Mouse (Mus musculus) limb, embryonic 14.5 days (tissue): ENCODE measurements at regions not wholly inside any gene's neighbourhood (a gene's known extent, or its start where the extent isn't known, plus 50 kb on each side); places are given as distances from the start of the nearest gene placed in this dataset.

Experiments
- ATAC-seq: fragments of 200-750 bp; cut with Nextera tagmentation; 2 replicates; pipeline ENCODE4 v1.8.0; 2017; ENCODE audit warnings: low read depth, moderate number of reproducible peaks, moderate TSS enrichment; ENCODE audit not compliant: low FRiP score
- DNase-seq: peaks from one replicate; pipeline ENCODE4 v3.0.0-alpha.2; 2015; ENCODE audit warnings: low spot score
- H3K27ac ChIP-seq: fragments of 300-500 bp; sonication (generic); replicated peaks from 2 replicates; pipeline ENCODE4 v1.5.1; 2014; ENCODE audit warnings: low read depth, mild to moderate bottlenecking, low read length, moderate library complexity, mixed read lengths
- H3K27me3 ChIP-seq: fragments of 300-500 bp; sonication (generic); 2 replicates; pipeline ENCODE4 v1.6.1; 2014; ENCODE audit warnings: low read length, mixed read lengths; ENCODE audit not compliant: control insufficient read depth, insufficient read depth
- H3K36me3 ChIP-seq: fragments of 300-500 bp; sonication (generic); 2 replicates; pipeline ENCODE4 v1.6.1; 2014; ENCODE audit warnings: mild to moderate bottlenecking, low read length, moderate library complexity, mixed read lengths; ENCODE audit not compliant: control insufficient read depth, insufficient read depth
- H3K4me1 ChIP-seq: fragments of 300-500 bp; sonication (generic); 2 replicates; pipeline ENCODE4 v1.6.1; 2014; ENCODE audit warnings: antibody characterized with exemption, low read length, mixed read lengths; ENCODE audit not compliant: control insufficient read depth, insufficient read depth
- H3K4me2 ChIP-seq: fragments of 300-500 bp; sonication (generic); replicated peaks from 2 replicates; pipeline ENCODE4 v1.6.1; 2014; ENCODE audit warnings: low read depth, mild to moderate bottlenecking, low read length, moderate library complexity; ENCODE audit not compliant: severe bottlenecking
- H3K4me3 ChIP-seq: fragments of 300-500 bp; sonication (generic); replicated peaks from 2 replicates; pipeline ENCODE4 v1.5.1; 2014; ENCODE audit warnings: low read length
- H3K9ac ChIP-seq: fragments of 300-500 bp; sonication (generic); 2 replicates; pipeline ENCODE4 v1.6.1; 2014; ENCODE audit warnings: mild to moderate bottlenecking, low read depth, low read length, moderate library complexity; ENCODE audit not compliant: severe bottlenecking
- H3K9me3 ChIP-seq: fragments of 300-500 bp; sonication (generic); 2 replicates; pipeline ENCODE4 v1.6.1; 2016; ENCODE audit warnings: low read length; ENCODE audit not compliant: control insufficient read depth
- POLR2A ChIP-seq: fragments of 200-500 bp; IDR thresholded peaks from 2 replicates; pipeline ENCODE4 v1.8.0; 2012; ENCODE audit warnings: inconsistent platforms, mild to moderate bottlenecking, moderate library complexity, borderline replicate concordance; ENCODE audit not compliant: insufficient read depth, insufficient read length; ENCODE audit errors: extremely low read depth
- WGBS: fragments of 180-500 bp; shearing (Covaris S2); extraction: QIAGEN DNeasy Blood & Tissue Kit; methylation state at CpG from one replicate; pipeline ENCODE4 v1.1.7; 2014; 5-methylcytosine and 5-hydroxymethylcytosine counted together

DNA sequence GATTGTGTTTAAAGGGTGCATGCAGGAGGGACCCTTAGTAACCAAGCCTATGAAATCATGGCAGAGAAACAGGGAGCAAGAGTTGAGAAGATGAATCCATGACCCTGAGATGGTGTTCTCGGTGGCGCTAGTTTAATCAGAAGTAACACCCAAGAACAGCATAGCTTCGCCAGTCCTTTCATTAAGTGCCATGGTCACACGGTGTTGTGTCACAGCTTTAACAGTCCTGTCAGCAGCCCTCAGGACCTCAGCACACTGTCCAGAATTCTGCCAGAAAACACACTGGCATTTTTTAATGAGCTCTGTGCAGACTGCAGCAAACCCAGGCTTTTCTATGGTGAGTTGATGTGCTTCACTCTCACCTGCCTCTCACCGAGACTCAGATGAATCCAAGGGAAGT, 320.6 kb upstream of the 2610301B20Rik start:
- no peak overlapping the region for H3K4me2 ChIP-seq
- no peak overlapping the region for H3K4me3 ChIP-seq
- no peaks in the 10 kb centered on the region for H3K4me1 ChIP-seq
- ATAC-seq: no peak
- no peaks in the 10 kb centered on the region for H3K27me3 ChIP-seq
- H3K9me3 ChIP-seq: no peaks in the 10 kb centered on the region
- DNase-seq: no peak
- H3K36me3 ChIP-seq: no peaks in the 10 kb centered on the region
- whole genome bisulfite sequencing: 84% methylated on average over 5 of the region's 5 CpGs
- no peak overlapping the region for H3K9ac ChIP-seq
- no peak for TF ChIP-seq POLR2A
- no peak overlapping the region for H3K27ac ChIP-seq

DNA sequence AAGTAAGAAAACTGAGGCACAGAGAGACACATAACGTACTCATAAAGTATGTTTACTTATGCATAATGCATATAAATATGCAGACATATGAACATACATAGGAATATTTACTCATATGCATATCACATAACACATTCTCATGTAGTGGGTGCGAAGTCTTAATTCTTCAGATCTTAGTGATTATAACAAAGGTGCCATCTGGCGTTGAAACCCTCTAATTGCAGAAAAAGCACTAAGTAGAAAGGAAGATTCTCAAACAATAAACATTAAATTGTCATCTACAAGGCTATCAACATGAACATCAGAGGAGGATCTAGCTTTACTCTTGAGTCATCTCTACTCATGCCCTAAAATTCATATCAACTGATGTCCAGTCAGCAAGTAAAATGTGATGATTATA, 314.2 kb upstream of the 2610301B20Rik start:
- Histone ChIP-seq H3K9ac (no peak overlapping the region), H3K27me3 (no peaks in the 10 kb centered on the region), H3K4me3 (no peak overlapping the region), H3K27ac (no peak overlapping the region), H3K36me3 (no peaks in the 10 kb centered on the region), H3K9me3 (no peaks in the 10 kb centered on the region), H3K4me1 (no peaks in the 10 kb centered on the region), H3K4me2 (no peak overlapping the region)
- DNase-seq (no peak), ATAC-seq (no peak)
- WGBS: 80% methylated on average over 3 of the region's 3 CpGs
- TF ChIP-seq POLR2A: no peak

DNA sequence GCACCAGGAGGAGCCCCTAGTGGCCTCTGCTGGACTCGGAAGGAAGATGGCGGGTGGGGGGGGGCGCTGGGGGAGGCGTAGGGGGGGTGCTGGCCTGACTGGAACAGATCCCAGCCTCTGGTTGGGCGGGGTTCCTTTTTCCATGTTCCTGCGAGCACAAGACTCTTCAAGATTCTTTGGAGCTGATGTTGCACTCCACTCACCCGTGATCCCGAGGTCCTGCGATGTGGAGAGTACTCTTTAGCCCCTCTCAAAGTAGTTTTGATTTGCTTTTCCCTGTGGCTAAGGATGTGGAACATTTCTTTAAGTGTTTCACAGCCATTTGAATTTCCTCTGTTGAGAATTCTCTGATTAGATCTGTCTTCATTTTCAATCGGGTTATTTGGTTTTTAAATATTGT, 269.8 kb upstream of the 2610301B20Rik start:
- DNase-seq (no peak), ATAC-seq (no peak)
- Histone ChIP-seq H3K9ac (no peak overlapping the region), H3K27me3 (no peaks in the 10 kb centered on the region), H3K4me2 (no peak overlapping the region), H3K36me3 (no peaks in the 10 kb centered on the region), H3K9me3 (no peaks in the 10 kb centered on the region; the same call in 1 of the 2 replicates), H3K4me1 (no peaks in the 10 kb centered on the region), H3K27ac (no peak overlapping the region), H3K4me3 (no peak overlapping the region)
- 96% methylated on average over 6 of the region's 10 CpGs for WGBS
- TF ChIP-seq POLR2A: no peak

DNA sequence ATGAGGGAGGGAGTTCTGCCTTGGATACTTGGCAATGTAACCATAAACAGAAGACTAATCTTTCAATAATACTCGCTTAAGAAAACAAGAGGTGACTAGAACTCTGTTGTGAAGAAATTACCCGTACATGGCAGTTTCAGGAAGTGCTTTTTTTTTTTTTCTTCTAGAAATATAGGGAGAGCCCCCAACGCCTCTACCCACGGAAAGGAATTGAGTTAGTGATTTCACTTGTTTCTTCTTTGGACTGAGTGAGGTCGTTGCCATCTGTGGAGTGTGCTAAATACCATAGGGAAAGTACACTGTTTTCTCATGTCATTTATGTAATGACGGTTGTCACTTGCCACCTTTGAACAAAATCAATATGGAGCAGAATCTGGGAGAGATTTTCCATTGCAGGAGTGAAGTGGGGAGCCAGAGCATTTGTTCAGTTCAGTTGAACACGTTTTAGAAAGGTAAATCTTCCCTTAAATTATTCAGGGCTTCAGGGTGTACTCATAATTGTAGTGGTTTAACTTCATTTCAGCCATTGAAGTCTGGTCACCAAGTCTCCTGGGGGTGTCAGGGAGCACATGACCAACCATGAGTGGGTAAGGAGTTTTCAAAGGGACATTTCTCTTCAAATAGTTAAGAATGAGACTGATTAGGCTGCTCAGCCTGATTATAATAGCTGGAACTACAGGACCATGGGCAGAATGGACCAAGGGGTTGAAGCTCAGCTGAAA, 266.3 kb upstream of the 2610301B20Rik start:
- WGBS: 75% methylated on average over 7 of the region's 7 CpGs
- H3K36me3 ChIP-seq: no peaks in the 10 kb centered on the region
- TF ChIP-seq POLR2A: no peak
- ATAC-seq (no peak), DNase-seq (no peak)
- no peak overlapping the region for H3K4me2 ChIP-seq
- no peaks in the 10 kb centered on the region for H3K27me3 ChIP-seq
- H3K9ac ChIP-seq: no peak overlapping the region
- no peak overlapping the region for H3K27ac ChIP-seq
- no peak overlapping the region for H3K4me3 ChIP-seq
- H3K4me1 ChIP-seq: no peaks in the 10 kb centered on the region; the same call in 1 of the 2 replicates
- H3K9me3 ChIP-seq: no peaks in the 10 kb centered on the region; the same call in 1 of the 2 replicates

DNA sequence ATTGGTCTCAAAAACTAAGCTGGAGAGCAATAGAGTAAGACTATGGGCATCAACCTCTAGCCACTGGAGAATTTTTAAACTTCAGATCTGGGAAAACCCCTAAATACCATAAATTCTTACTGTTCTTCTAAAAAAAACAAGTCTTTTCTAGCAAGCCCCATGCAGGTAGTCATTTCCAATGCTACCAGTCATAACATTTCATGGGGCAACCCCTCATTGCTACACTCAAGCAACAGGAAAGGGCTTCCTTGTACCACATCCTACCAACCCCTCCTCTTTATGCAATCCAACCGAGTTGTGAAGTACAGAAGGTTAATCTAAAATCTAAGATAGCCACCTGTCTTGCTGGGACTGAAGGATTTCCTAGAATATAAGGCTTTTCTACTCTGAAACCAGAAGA, 263.5 kb upstream of the 2610301B20Rik start:
- no peaks in the 10 kb centered on the region for H3K27me3 ChIP-seq
- H3K4me2 ChIP-seq: no peak overlapping the region
- no peaks in the 10 kb centered on the region for H3K36me3 ChIP-seq
- no peak overlapping the region for H3K27ac ChIP-seq
- H3K9ac ChIP-seq: no peak overlapping the region
- DNase-seq (no peak), ATAC-seq (no peak)
- WGBS: 59% methylated on average over 1 of the region's 1 CpGs
- H3K4me1 ChIP-seq: peaks cover 3% of the 10 kb centered on the region; the same call in 1 of the 2 replicates
- H3K4me3 ChIP-seq: no peak overlapping the region
- peaks cover 3% of the 10 kb centered on the region; the same call in 1 of the 2 replicates for H3K9me3 ChIP-seq
- no peak for TF ChIP-seq POLR2A
